In the genomic region with DNA sequence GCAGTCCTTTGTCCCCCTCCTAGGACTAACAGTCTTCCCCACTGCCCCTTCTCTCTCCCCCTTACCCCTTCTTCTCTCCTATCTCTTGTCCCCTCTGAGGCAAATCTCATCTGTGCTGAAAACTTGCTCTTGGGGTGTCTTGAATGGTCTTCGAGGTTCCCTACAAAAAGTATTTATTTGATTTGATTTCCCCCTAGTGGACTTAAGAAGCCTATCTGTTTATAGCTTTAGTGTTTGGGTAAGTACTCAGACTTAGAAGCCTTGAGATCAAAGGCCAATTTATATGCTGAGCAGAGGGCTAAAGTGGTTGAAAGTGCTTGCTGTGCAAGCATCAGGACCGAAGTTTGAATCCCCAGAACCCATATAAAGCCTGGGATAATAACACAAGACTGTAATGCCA, we compare ENCODE assay signal across 31 mouse cellular contexts. TPM values are rescaled to one million over a fixed set of nuclear protein-coding genes. Genes with fewer than 3 reads are reported as not detected.
A peak's percentile ranks its signal among the peaks of the same experiment; 100 is the strongest.
DNase-seq lines count a peak whose midpoint lies in the region; ATAC-seq and TF ChIP-seq lines count a peak whose summit lies in the region.
"Had no signal": no experiment of that assay in that cellular context is flagged by ENCODE, and none has a peak within 500 bp of the region (broad histone marks: within the 10 kb centered on the region; RNA-seq: fewer than 3 reads in every experiment).

No protein-coding gene starts in this region.

- intact Hi-C loops in left cerebral cortex, adult 2 months (cut with DNase I), result no loop called here

- no peak overlapping the region for H3K4me3 ChIP-seq in hindbrain, embryonic 14.5 days (replicated peaks; ENCODE audit: low read length)
- H3K4me3 ChIP-seq in hindbrain, embryonic 13.5 days, result no peak overlapping the region
- H3K4me3 ChIP-seq in left cerebral cortex, adult 2 months, result no peak overlapping the region
- no peak overlapping the region for H3K4me3 ChIP-seq in MEL (ENCODE audit: control insufficient read depth in 1 of 2, insufficient read depth in 1 of 2, low read depth in 2 of 2, low read length in 2 of 2)
- H3K4me3 ChIP-seq: forebrain, embryonic 13.5 days; hindbrain, embryonic 15.5 days; limb, embryonic 12.5 days; megakaryocyte, embryonic 14.5 days; midbrain, embryonic 13.5 days; stomach, embryonic 15.5 days had no signal

- H3K4me2 ChIP-seq in hindbrain, embryonic 14.5 days (replicated peaks), result no peak overlapping the region
- no peak overlapping the region for H3K4me2 ChIP-seq in hindbrain, embryonic 13.5 days
- H3K4me2 ChIP-seq: forebrain, embryonic 13.5 days; heart, embryonic 11.5 days; hindbrain, embryonic 15.5 days; limb, embryonic 12.5 days; midbrain, embryonic 13.5 days; stomach, embryonic 15.5 days had no signal

- no peak for TF ChIP-seq EP300 in MEL (IDR thresholded peaks at IDR 0.05; ENCODE audit: low read depth in 1 of 2, low read length in 2 of 2)

- H3K36me3 ChIP-seq in hindbrain, embryonic 14.5 days (replicated peaks; ENCODE audit: control insufficient read depth, insufficient read depth), result no peaks in the 10 kb centered on the region
- H3K36me3 ChIP-seq in hindbrain, embryonic 13.5 days, result no peaks in the 10 kb centered on the region
- no peaks in the 10 kb centered on the region for H3K36me3 ChIP-seq in MEL (ENCODE audit: control insufficient read depth in 1 of 2, insufficient read depth in 2 of 2, low read length in 2 of 2)
- H3K36me3 ChIP-seq: hindbrain, embryonic 15.5 days; limb, embryonic 12.5 days; midbrain, embryonic 13.5 days; stomach, embryonic 15.5 days had no signal

- no peak for TF ChIP-seq POLR2A in MEL (IDR thresholded peaks at IDR 0.05; ENCODE audit: control insufficient read depth in 1 of 2, insufficient read depth in 1 of 2, low read depth in 1 of 2, low read length in 2 of 2, poor library complexity in 1 of 2)

- H3K9ac ChIP-seq in hindbrain, embryonic 14.5 days, result no peak overlapping the region
- H3K9ac ChIP-seq in hindbrain, embryonic 13.5 days, result no peak overlapping the region
- no peak overlapping the region for H3K9ac ChIP-seq in MEL (ENCODE audit: control insufficient read depth, low read depth, low read length, poor library complexity, severe bottlenecking)
- H3K9ac ChIP-seq: forebrain, embryonic 13.5 days; hindbrain, embryonic 15.5 days; limb, embryonic 12.5 days; midbrain, embryonic 13.5 days; stomach, embryonic 15.5 days had no signal

- H3K27ac ChIP-seq in hindbrain, embryonic 14.5 days, result no peak overlapping the region
- no peak overlapping the region for H3K27ac ChIP-seq in hindbrain, embryonic 13.5 days
- no peak overlapping the region for H3K27ac ChIP-seq in left cerebral cortex, adult 2 months
- no peak overlapping the region for H3K27ac ChIP-seq in MEL (ENCODE audit: control insufficient read depth, low read depth, low read length)
- H3K27ac ChIP-seq: forebrain, embryonic 13.5 days; hindbrain, embryonic 15.5 days; limb, embryonic 12.5 days; midbrain, embryonic 13.5 days; stomach, embryonic 15.5 days had no signal

- H3K79me2 ChIP-seq in MEL (ENCODE audit: control insufficient read depth, insufficient read depth, low read length, poor library complexity), result no peaks in the 10 kb centered on the region

- TF ChIP-seq CTCF in left cerebral cortex, adult 2 months (IDR thresholded peaks at IDR 0.05), result peak; percentile 31
- no peak for TF ChIP-seq CTCF in MEL (IDR thresholded peaks at IDR 0.05 in 2 of 3, conservative IDR thresholded peaks at IDR 0.05 in 1 of 3; ENCODE audit: control insufficient read depth in 1 of 3, insufficient read depth in 1 of 3, low read depth in 2 of 3, low read length in 3 of 3, poor library complexity in 1 of 3, severe bottlenecking in 1 of 3)

- H3K27me3 ChIP-seq in hindbrain, embryonic 14.5 days (ENCODE audit: control insufficient read depth, insufficient read depth, low read length), result no peaks in the 10 kb centered on the region
- H3K27me3 ChIP-seq in hindbrain, embryonic 13.5 days, result no peaks in the 10 kb centered on the region
- no peaks in the 10 kb centered on the region for H3K27me3 ChIP-seq in MEL (ENCODE audit: control insufficient read depth in 1 of 2, insufficient read depth in 2 of 2, low read length in 2 of 2)
- H3K27me3 ChIP-seq: forebrain, embryonic 13.5 days; hindbrain, embryonic 15.5 days; limb, embryonic 12.5 days; midbrain, embryonic 13.5 days; stomach, embryonic 15.5 days had no signal

- no peak for ATAC-seq in hindbrain, embryonic 14.5 days (ENCODE audit: low FRiP score)
- no peak for ATAC-seq in hindbrain, embryonic 13.5 days (ENCODE audit: low FRiP score)
- ATAC-seq: forebrain, embryonic 13.5 days; intestine, embryonic 16.5 days; midbrain, embryonic 13.5 days had no signal

- DNase-seq in hindbrain, embryonic 14.5 days (ENCODE audit: low spot score), result peak; percentile 10
- no peak for DNase-seq in left cerebral cortex, adult 2 months (ENCODE audit: extremely low spot score in 1 of 2, low spot score in 2 of 2)
- no peak for DNase-seq in left cerebral cortex, adult 8-10 months (ENCODE audit: low spot score in 2 of 2)
- peak; percentile 5 for DNase-seq in 416B (ENCODE audit: low read depth)
- DNase-seq in MEL (ENCODE audit: low read depth, low spot score), result no peak
- no peak for DNase-seq in adrenal gland, adult 2 months
- DNase-seq: adrenal gland, postnatal 25 days; cerebellum, adult 9-10 months; gastrocnemius, postnatal 10 days; heart, postnatal 10 days; lung, postnatal 36 days; thymus, adult 2 months had no signal

- WGBS in hindbrain, embryonic 14.5 days, result 77% methylated on average over 2 of the region's 2 CpGs
- WGBS in hindbrain, embryonic 13.5 days, result 85% methylated on average over 2 of the region's 2 CpGs

- H3K4me1 ChIP-seq in hindbrain, embryonic 14.5 days (replicated peaks; ENCODE audit: control insufficient read depth, insufficient read depth, low read length), result no peaks in the 10 kb centered on the region
- H3K4me1 ChIP-seq in hindbrain, embryonic 13.5 days (replicated peaks), result no peaks in the 10 kb centered on the region
- no peaks in the 10 kb centered on the region for H3K4me1 ChIP-seq in MEL (ENCODE audit: control insufficient read depth in 1 of 2, insufficient read depth in 2 of 2, low read length in 2 of 2)
- H3K4me1 ChIP-seq: forebrain, embryonic 13.5 days; hindbrain, embryonic 15.5 days; limb, embryonic 12.5 days; midbrain, embryonic 13.5 days; stomach, embryonic 15.5 days had no signal

- TF ChIP-seq RAD21 in MEL (IDR thresholded peaks at IDR 0.05; ENCODE audit: low read depth, low read length), result peak; percentile 16

- H3K9me3 ChIP-seq in hindbrain, embryonic 14.5 days (ENCODE audit: control insufficient read depth, low read length), result no peaks in the 10 kb centered on the region
- H3K9me3 ChIP-seq in hindbrain, embryonic 13.5 days, result no peaks in the 10 kb centered on the region
- H3K9me3 ChIP-seq in MEL (replicated peaks; ENCODE audit: insufficient read depth, low read length), result no peaks in the 10 kb centered on the region
- H3K9me3 ChIP-seq: forebrain, embryonic 13.5 days; hindbrain, embryonic 15.5 days; limb, embryonic 12.5 days; midbrain, embryonic 13.5 days; stomach, embryonic 15.5 days had no signal

TF ChIP-seq in MEL, 35 proteins besides CTCF, POLR2A, EP300 and RAD21:
- TF ChIP-seq RCOR1 (IDR thresholded peaks at IDR 0.05; ENCODE audit: low read depth, low read length) (no peak), BHLHE40 (IDR thresholded peaks at IDR 0.05; ENCODE audit: borderline replicate concordance, low read depth, low read length) (no peak), GATA1 (IDR thresholded peaks at IDR 0.05; ENCODE audit: low read depth, low read length) (no peak)

RNA-seq across cellular contexts. Expression of gene Slc40a1, which starts 22.7 kb away (rescaled TPM):
- polyA plus RNA-seq in hindbrain, embryonic 14.5 days (2014; fragmentation: Nextera tagmentation; extraction: Ambion mirVana), result 45.4 and 48.9 TPM in 2 replicates
- 32.0 and 38.1 TPM in 2 replicates for polyA plus RNA-seq in hindbrain, embryonic 13.5 days (2015; fragmentation: Nextera tagmentation; extraction: Ambion mirVana)
- total RNA-seq in left cerebral cortex, adult 2 months (2021), result 1 to 10 TPM; 7.0 to 9.8 TPM
- 10 to 100 TPM in 3 of 4 experiments, 1 to 10 TPM in 1; 9.7 to 11.3 (median 10.7) TPM for total RNA-seq in left cerebral cortex, adult 8-10 months (2022)
- 47.2 and 74.7 TPM in 2 replicates for total RNA-seq in MEL (2012; rRNA removed)
- polyA plus RNA-seq in MEL (2012; ENCODE audit: insufficient read depth in 1 of 2, insufficient read length in 2 of 2, low read depth in 1 of 2, low replicate concordance in 2 of 2, missing spikeins in 1 of 2), result 10 to 100 TPM in 1 of 2 experiments, not detected in 1; 36.8 TPM
- total RNA-seq in adrenal gland, adult 2 months (2021), result 10 to 100 TPM in 1 of 2 experiments, 1 to 10 TPM in 1; 5.2 to 12.6 TPM
- polyA plus RNA-seq in adrenal gland, adult 2 months (2012; rRNA removed), result 1.5 and 1.7 TPM in 2 replicates

RNA-seq across cellular contexts. Expression of gene Gm5269, which starts 58.9 kb away (rescaled TPM):
- polyA plus RNA-seq in hindbrain, embryonic 14.5 days (2014; fragmentation: Nextera tagmentation; extraction: Ambion mirVana), result not detected in 2 replicates
- polyA plus RNA-seq in hindbrain, embryonic 13.5 days (2015; fragmentation: Nextera tagmentation; extraction: Ambion mirVana), result not detected in 2 replicates
- total RNA-seq in left cerebral cortex, adult 2 months (2021), result not detected
- not detected for total RNA-seq in left cerebral cortex, adult 8-10 months (2022)
- not detected in 2 replicates for total RNA-seq in MEL (2012; rRNA removed)
- under 1 TPM in 1 of 2 experiments, not detected in 1; 0.67 TPM for polyA plus RNA-seq in MEL (2012; ENCODE audit: insufficient read depth in 1 of 2, insufficient read length in 2 of 2, low read depth in 1 of 2, low replicate concordance in 2 of 2, missing spikeins in 1 of 2)
- not detected for total RNA-seq in adrenal gland, adult 2 months (2021)
- not detected in 2 replicates for polyA plus RNA-seq in adrenal gland, adult 2 months (2012; rRNA removed)
- total RNA-seq: adrenal gland, postnatal 25 days; gastrocnemius, postnatal 10 days; granulocyte monocyte progenitor cell, adult 5-6 weeks; heart, postnatal 10 days; layer of hippocampus, postnatal 25 days; left cerebral cortex, postnatal 14 days; monocyte, adult 5-6 weeks had no signal
- polyA plus RNA-seq: brain, embryonic 14.5 days; C2C12; embryonic facial prominence, embryonic 14.5 days; forebrain, embryonic 13.5 days; frontal cortex, adult 2 months; heart, embryonic 11.5 days; hindbrain, embryonic 15.5 days; intestine, embryonic 16.5 days; kidney, embryonic 16.5 days; limb, embryonic 12.5 days; midbrain, embryonic 13.5 days; stomach, embryonic 15.5 days; thymus, adult 2 months; urinary bladder, adult 2 months had no signal

Comparison
In these comparisons a context has a peak if more than half of its experiments do, and no peak if none do; other contexts are left out.
1. DNase-seq: peak in hindbrain, embryonic 14.5 days (single experiment) and 416B (single experiment); none in left cerebral cortex, adult 2 months (0 of 2), left cerebral cortex, adult 8-10 months (0 of 2), MEL (single experiment) and adrenal gland, adult 2 months (single experiment).